Comparison of ENCODE assay signal across 8 mouse cellular contexts in the genomic region with DNA sequence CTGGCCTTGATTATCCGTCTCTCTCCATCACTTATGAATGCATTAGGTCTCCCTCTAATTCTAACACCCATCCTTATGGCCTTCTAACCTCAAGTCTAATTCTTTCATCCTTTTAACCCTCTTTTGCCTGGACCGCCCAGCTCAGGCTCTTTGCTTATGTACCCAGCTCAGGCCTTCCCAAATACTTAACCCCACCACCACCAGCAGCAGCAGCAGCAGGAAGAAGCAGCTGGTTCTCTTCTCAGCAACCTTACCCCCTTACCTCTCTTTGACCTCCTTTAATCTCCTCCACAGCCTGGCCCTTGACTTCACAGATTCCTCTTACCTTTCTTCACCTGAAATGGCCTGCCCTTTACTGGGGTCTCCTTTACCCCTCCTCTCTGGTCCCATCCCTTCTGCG.
DNase-seq lines count a peak whose midpoint lies in the region; ATAC-seq and TF ChIP-seq lines count a peak whose summit lies in the region.

No protein-coding gene starts in this region.

- peak; percentile 45 for DNase-seq in cerebellum, adult 9-11 months
- no peak for DNase-seq in cerebellum, postnatal 10 days
- DNase-seq in thymus, postnatal 0 days (ENCODE audit: low spot score) = peak; percentile 27
- no peak for DNase-seq in thymus, postnatal 25 days
- DNase-seq in limb, embryonic 14.5 days (ENCODE audit: low spot score) = no peak
- DNase-seq in ovary, postnatal 14 days (ENCODE audit: low spot score) = no peak
- no peak for DNase-seq in layer of hippocampus, postnatal 14 days (ENCODE audit: low spot score in 2 of 2)

- no peak overlapping the region for H3K9ac ChIP-seq in limb, embryonic 14.5 days (ENCODE audit: low read depth, low read length, severe bottlenecking)
- H3K9ac ChIP-seq in stomach, embryonic 16.5 days (ENCODE audit: low read length) = peak overlapping the region; percentile 22; the same call in 1 of the 2 replicates

- 19% methylated on average over 3 of the region's 3 CpGs for WGBS in limb, embryonic 14.5 days
- 36% methylated on average over 3 of the region's 3 CpGs for WGBS in stomach, embryonic 16.5 days

- no peak for TF ChIP-seq POLR2A in limb, embryonic 14.5 days (IDR thresholded peaks at IDR 0.05; ENCODE audit: borderline replicate concordance, extremely low read depth, insufficient read depth, insufficient read length)

- H3K36me3 ChIP-seq in limb, embryonic 14.5 days (ENCODE audit: control insufficient read depth, insufficient read depth, low read length) = no peaks in the 10 kb centered on the region
- H3K36me3 ChIP-seq in stomach, embryonic 16.5 days (ENCODE audit: control insufficient read depth, insufficient read depth, low read length) = no peaks in the 10 kb centered on the region

- H3K4me1 ChIP-seq in limb, embryonic 14.5 days (ENCODE audit: control insufficient read depth, insufficient read depth, low read length) = peaks cover 21% of the 10 kb centered on the region
- H3K4me1 ChIP-seq in stomach, embryonic 16.5 days (ENCODE audit: control insufficient read depth, insufficient read depth, low read length) = peaks cover 9% of the 10 kb centered on the region

- ATAC-seq in limb, embryonic 14.5 days (ENCODE audit: low FRiP score, low read depth) = no peak
- ATAC-seq in stomach, embryonic 16.5 days (ENCODE audit: insufficient read depth, low FRiP score) = no peak

- peaks cover 81% of the 10 kb centered on the region for H3K27me3 ChIP-seq in limb, embryonic 14.5 days (ENCODE audit: control insufficient read depth, insufficient read depth, low read length)
- H3K27me3 ChIP-seq in stomach, embryonic 16.5 days (ENCODE audit: control insufficient read depth, insufficient read depth, low read length) = peaks cover 44% of the 10 kb centered on the region

- peak overlapping the region; percentile 35 for H3K4me3 ChIP-seq in limb, embryonic 14.5 days (replicated peaks; ENCODE audit: low read length)
- peak overlapping the region; percentile 36 for H3K4me3 ChIP-seq in stomach, embryonic 16.5 days (replicated peaks; ENCODE audit: low read length)

- peak overlapping the region; percentile 58 for H3K4me2 ChIP-seq in limb, embryonic 14.5 days (replicated peaks; ENCODE audit: low read depth, low read length, severe bottlenecking)
- H3K4me2 ChIP-seq in stomach, embryonic 16.5 days (ENCODE audit: low read depth, low read length) = peak overlapping the region; percentile 53

- H3K27ac ChIP-seq in limb, embryonic 14.5 days (replicated peaks; ENCODE audit: low read depth, low read length) = no peak overlapping the region
- H3K27ac ChIP-seq in stomach, embryonic 16.5 days (ENCODE audit: low read length) = no peak overlapping the region

- no peaks in the 10 kb centered on the region for H3K9me3 ChIP-seq in limb, embryonic 14.5 days (ENCODE audit: control insufficient read depth, low read length)
- H3K9me3 ChIP-seq in stomach, embryonic 16.5 days (replicated peaks; ENCODE audit: control insufficient read depth, low read length) = no peaks in the 10 kb centered on the region

Comparison
In these comparisons a context has a peak if more than half of its experiments do, and no peak if none do; other contexts are left out.
1. DNase-seq: peak in cerebellum, adult 9-11 months (single experiment) and thymus, postnatal 0 days (single experiment); none in cerebellum, postnatal 10 days (0 of 2), thymus, postnatal 25 days (single experiment), limb, embryonic 14.5 days (single experiment), ovary, postnatal 14 days (single experiment) and layer of hippocampus, postnatal 14 days (0 of 2).